Mouse (Mus musculus): ENCODE data around the gene Sco1. TPM values are rescaled to one million over a fixed set of nuclear protein-coding genes. Genes with fewer than 3 reads are reported as not detected.
A peak's percentile ranks its signal among the peaks of the same experiment; 100 is the strongest.
"Not testable (repeated sequence)": the region's sequence is repeated elsewhere in the genome, so short reads cannot be mapped to it uniquely, and the experiment has no call there.

Gene Sco1
- 20.3 and 22.5 TPM in 2 replicates for polyA plus RNA-seq (2016; fragmentation: Nextera tagmentation; extraction: Ambion mirVana)

DNA sequence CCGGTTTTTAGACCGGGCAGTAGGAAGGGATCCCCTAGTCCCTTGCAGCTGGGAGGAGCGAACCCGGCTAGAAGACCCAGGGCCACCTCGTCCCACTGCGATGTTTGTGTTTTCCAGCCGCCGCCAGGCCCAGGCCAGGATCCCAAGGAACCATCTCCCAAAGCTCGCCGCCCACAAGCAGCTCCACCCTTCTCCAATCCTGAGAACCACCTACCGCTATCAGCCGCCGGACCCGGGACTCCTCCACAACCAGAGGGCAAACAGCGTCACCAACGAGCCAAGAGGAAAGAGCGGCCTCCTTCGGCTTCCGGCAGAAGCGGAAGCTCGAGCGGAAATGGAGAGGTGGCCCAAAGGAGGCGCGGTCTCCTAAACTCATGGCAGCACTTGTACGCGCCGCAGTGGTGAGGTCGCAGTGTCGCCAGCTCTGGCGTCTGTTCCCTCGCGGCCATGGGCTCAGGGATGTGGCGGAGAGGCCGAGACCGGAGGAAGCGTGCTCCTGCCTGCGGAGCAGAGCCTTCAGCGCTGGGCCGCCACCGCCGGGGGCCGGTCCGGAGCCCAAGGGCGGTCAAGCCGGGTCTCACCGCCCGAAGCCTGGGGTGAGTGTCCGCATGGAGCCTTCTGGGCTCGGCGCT lies at the start of gene Sco1, which contains the start of gene Adprm:
Gene Sco1, plus strand, starts transcription at position 350 of the 632 bp plus-strand sequence.
Gene Adprm, minus strand, starts transcription at position 274 of the 632 bp plus-strand sequence.
- peaks cover 51% of the 10 kb centered on the region for H3K36me3 ChIP-seq
- peak; percentile 88 for DNase-seq (ENCODE audit: low spot score)
- under 1% methylated on average over 50 of the region's 50 CpGs for WGBS
- H3K4me1 ChIP-seq, result peaks cover 24% of the 10 kb centered on the region
- no peaks in the 10 kb centered on the region for H3K27me3 ChIP-seq (ENCODE audit: low read depth, poor library complexity, severe bottlenecking)
- peak within 1 kb of the TSS; percentile 97 for H3K4me3 ChIP-seq
- H3K27ac ChIP-seq (replicated peaks), result peak within 1 kb of the TSS; percentile 88
- no peaks in the 10 kb centered on the region for H3K9me3 ChIP-seq (replicated peaks)

DNA sequence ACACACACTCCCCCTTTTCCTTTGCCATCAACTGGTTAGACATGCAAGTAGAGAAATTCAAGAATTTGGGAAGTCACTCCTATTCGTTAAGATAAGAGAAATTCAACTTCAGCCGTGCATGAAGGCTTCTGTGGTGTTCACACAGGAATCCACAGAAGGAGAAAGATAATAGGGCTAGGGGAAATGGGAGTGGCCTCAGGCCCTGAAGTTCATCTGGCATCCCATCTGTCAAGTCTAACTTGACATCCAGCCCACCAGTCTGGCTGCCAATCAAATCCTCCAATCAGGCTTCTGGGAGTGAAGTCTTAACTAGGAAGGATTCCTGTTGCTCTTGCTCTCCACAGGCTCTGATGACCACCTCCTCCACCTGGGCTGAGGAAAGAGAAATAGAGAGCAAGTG lies 49.6 kb upstream of the Sco1 start:
- H3K27me3 ChIP-seq (ENCODE audit: low read depth, poor library complexity, severe bottlenecking), result peaks cover 40% of the 10 kb centered on the region
- no peaks in the 10 kb centered on the region for H3K9me3 ChIP-seq (replicated peaks)
- H3K36me3 ChIP-seq, result no peaks in the 10 kb centered on the region
- H3K4me3 ChIP-seq, result no peak overlapping the region
- no peak overlapping the region for H3K27ac ChIP-seq (replicated peaks)
- no peak for DNase-seq (ENCODE audit: low spot score)
- WGBS, result 72% methylated on average over 2 of the region's 2 CpGs
- peaks cover 31% of the 10 kb centered on the region for H3K4me1 ChIP-seq

DNA sequence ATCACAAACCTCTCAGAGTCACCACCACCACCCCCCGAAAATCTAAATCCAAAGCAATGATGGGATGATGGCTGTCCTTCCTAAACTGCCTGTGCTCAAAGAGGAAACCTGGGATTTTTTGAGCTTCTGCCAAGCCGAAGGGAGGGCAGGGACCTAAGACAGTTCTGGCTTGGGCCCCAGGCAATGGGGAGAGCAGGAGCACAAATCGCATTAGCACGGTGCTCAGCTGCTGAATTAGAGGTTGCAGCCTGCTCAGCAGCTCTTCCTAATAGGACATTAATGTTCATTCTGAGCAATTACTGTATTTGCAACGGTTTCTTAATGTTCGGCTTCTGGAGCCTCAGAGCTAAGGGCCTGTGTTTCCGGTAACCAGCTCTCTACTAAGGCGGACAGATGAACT lies 44.5 kb upstream of the Sco1 start:
- H3K4me1 ChIP-seq, result peaks cover 31% of the 10 kb centered on the region
- 83% methylated on average over 8 of the region's 8 CpGs for WGBS

DNA sequence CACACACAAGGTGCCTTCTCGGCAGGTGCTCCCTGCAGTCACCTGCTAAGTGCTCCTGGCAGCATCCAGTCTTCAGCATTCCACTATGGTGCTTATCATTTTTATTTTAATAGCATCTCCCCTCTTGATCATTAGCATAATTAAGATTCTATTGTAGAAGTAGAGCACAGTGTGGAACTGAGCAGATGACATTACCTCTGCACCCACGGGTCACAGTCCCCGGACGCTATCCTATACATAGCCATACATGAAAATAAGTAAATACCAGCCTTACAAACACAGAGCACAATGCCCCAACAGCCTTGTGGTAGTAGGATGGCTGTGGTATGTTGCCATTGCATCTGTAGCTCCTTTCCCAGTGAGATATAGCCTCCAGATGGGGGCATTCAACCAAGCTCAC lies 43.9 kb upstream of the Sco1 start:
- WGBS, result 93% methylated on average over 4 of the region's 4 CpGs
- peaks cover 20% of the 10 kb centered on the region; the same call in 1 of the 2 replicates for H3K27me3 ChIP-seq (ENCODE audit: low read depth, poor library complexity, severe bottlenecking)
- no peaks in the 10 kb centered on the region for H3K9me3 ChIP-seq (replicated peaks)
- DNase-seq (ENCODE audit: low spot score), result no peak
- peaks cover 27% of the 10 kb centered on the region for H3K4me1 ChIP-seq
- no peak overlapping the region for H3K27ac ChIP-seq (replicated peaks)
- H3K36me3 ChIP-seq, result no peaks in the 10 kb centered on the region
- no peak overlapping the region for H3K4me3 ChIP-seq

More for the DNA sequence above, 44.5 kb upstream of the Sco1 start:
- no peak overlapping the region for H3K27ac ChIP-seq (replicated peaks)
- DNase-seq (ENCODE audit: low spot score), result no peak
- H3K36me3 ChIP-seq, result no peaks in the 10 kb centered on the region
- no peak overlapping the region for H3K4me3 ChIP-seq
- no peaks in the 10 kb centered on the region for H3K9me3 ChIP-seq (replicated peaks)
- peaks cover 26% of the 10 kb centered on the region; the same call in 1 of the 2 replicates for H3K27me3 ChIP-seq (ENCODE audit: low read depth, poor library complexity, severe bottlenecking)

DNA sequence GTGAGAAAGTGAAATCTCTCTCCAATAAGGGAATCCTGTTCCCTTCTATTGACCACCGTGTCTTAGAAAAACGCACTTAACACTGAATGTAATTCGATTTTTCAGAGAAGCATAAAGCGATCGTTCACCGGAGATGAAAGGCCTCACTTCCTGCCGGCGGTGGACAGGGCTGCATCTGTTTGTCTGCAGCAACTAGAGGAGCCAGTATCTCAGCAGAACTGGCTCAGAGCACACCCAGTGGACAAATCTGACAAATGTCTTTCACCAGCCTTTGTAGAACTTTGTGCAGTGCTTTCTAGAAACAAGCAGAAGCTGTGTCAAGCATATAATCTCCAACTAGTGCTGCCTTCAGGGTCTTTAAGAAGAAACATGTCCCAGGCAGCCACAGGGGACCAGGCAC lies 42.0 kb upstream of the Sco1 start:
- peak; percentile 41 for DNase-seq (ENCODE audit: low spot score)
- Histone ChIP-seq H3K9me3 (replicated peaks) (no peaks in the 10 kb centered on the region), H3K27me3 (ENCODE audit: low read depth, poor library complexity, severe bottlenecking) (peaks cover 19% of the 10 kb centered on the region; the same call in 1 of the 2 replicates), H3K36me3 (no peaks in the 10 kb centered on the region), H3K4me3 (no peak overlapping the region), H3K4me1 (peaks cover 27% of the 10 kb centered on the region), H3K27ac (replicated peaks) (peak overlapping the region; percentile 60)
- WGBS, result 18% methylated on average over 8 of the region's 8 CpGs

DNA sequence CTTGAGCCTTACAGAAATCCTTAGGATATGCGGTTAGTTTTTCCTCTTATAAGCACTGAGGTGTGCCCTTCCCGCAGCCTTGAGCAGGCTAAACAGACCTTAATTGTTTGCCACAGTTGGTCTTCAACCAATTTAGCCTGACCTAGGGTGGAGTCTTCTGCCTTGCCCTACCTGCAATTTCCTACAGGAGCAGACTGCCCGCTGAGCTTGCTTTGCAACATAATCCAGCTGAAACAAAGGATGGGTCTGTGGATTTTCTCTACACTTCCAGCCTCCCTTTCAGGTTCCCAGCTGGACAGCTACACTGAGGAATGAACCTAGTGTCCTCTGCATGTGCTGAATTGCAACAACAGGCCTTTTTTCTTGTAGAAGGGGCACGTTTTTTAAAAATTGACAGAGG lies 40.8 kb upstream of the Sco1 start:
- no peaks in the 10 kb centered on the region for H3K36me3 ChIP-seq
- no peak for DNase-seq (ENCODE audit: low spot score)
- H3K27me3 ChIP-seq (ENCODE audit: low read depth, poor library complexity, severe bottlenecking), result peaks cover 24% of the 10 kb centered on the region; the same call in 1 of the 2 replicates
- peaks cover 27% of the 10 kb centered on the region for H3K4me1 ChIP-seq
- 11% methylated on average over 4 of the region's 4 CpGs for WGBS
- no peaks in the 10 kb centered on the region for H3K9me3 ChIP-seq (replicated peaks)
- no peak overlapping the region for H3K4me3 ChIP-seq
- H3K27ac ChIP-seq (replicated peaks), result no peak overlapping the region

DNA sequence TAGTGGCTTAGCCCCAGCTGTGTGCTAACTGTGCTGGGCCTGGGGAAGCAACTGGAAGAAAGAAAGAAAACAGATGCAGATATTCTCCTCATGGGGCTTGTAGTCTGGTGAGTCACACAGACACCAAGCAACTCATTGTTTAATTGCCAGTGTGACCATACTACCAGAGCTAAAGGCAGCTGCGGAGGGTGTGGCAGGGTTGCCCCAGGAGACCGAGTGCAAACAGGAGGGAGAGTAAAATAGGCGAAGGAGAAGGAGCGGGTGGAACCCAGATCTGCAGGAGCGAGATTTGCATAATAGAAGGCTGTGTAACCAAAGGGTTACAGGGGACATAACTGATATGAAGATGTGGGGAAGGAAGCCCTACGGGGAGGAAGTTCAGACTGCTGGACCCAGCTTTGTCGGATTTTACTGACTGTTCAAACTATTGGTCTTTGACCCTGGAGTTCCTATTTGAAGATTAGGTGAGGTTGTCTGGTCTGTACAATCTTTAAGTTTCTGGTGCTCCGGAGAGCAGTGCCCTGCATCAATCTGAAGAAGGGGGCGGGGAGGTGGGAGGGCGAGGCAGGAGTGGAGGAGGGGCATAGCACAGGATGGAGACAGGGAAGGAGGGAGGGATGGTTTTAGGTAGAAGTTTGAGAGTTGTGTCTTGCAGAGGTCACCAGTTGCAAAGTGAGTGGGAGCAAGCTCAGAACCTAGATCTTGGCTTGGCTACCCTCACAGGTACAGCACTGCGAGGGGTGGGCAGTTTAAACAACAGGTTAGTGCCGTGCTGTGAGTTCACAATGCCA lies 34.5 kb upstream of the Sco1 start:
- Histone ChIP-seq H3K4me1 (peaks cover 33% of the 10 kb centered on the region), H3K36me3 (no peaks in the 10 kb centered on the region), H3K27ac (replicated peaks) (peak overlapping the region; percentile 46), H3K9me3 (replicated peaks) (no peaks in the 10 kb centered on the region), H3K27me3 (ENCODE audit: low read depth, poor library complexity, severe bottlenecking) (peaks cover 54% of the 10 kb centered on the region), H3K4me3 (peak overlapping the region; percentile 34)
- DNase-seq (ENCODE audit: low spot score), result peak; percentile 40
- WGBS, result 4% methylated on average over 12 of the region's 12 CpGs

DNA sequence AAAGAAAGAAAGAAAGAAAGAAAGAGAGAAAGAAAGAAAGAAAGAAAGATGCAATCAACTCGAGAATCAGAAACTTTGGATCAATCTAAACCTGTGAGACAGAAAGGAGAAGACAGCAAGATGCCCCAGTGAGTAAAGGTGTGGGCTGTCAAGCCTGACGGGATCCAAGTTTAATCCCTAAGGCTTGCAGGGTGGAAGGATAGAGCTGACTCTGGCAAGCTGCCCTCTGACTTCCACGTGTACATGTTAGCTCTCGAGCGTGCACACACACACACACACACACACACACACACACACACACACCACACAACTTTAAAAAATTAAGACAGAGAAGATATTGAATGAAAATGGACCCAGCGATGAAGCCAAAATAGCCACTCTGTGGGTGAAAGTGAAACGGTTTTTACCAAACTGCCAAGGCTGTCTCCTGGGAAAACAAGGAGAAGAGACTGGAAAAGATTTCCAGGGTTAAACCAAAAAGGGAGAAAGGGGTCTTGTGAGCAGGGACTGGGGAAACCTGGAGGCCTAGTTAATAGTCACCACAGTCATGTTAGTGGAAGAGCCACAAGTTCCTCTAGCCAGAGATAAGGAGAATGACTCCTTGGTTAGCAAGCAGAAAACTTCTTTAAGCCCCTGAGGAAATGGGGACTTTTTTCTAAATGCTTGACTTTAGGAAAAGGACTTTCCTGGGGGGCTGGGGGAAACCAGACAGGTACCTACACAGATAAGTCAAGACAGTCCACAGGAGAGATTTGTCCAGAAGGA lies 32.6 kb upstream of the Sco1 start:
- H3K27me3 ChIP-seq (ENCODE audit: low read depth, poor library complexity, severe bottlenecking), result peaks cover 58% of the 10 kb centered on the region
- no peak for DNase-seq (ENCODE audit: low spot score)
- WGBS, result 68% methylated on average over 7 of the region's 7 CpGs
- H3K4me3 ChIP-seq, result no peak overlapping the region
- H3K9me3 ChIP-seq (replicated peaks), result no peaks in the 10 kb centered on the region
- no peaks in the 10 kb centered on the region for H3K36me3 ChIP-seq
- H3K27ac ChIP-seq (replicated peaks), result no peak overlapping the region
- H3K4me1 ChIP-seq, result peaks cover 46% of the 10 kb centered on the region

DNA sequence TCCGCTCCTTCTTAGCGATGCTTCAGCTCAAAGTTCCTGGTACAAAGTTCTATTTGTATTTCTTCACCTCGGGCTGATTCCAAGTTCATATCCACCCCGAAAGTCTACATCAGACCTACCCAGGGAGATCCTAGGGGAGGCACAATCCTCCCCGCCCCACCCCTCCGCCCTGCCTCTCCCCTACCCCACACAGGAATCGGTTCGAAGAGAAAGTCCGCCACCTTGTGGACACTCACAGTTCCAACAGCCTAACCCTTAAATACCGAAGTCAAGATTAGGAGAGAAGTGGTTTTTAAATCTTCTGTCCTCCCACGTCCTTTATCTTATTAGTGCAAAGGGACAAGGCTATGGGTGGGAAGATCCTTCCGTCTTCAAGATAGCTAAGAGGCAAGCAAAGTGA lies 31.5 kb upstream of the Sco1 start:
- Histone ChIP-seq H3K4me1 (peaks cover 55% of the 10 kb centered on the region), H3K9me3 (replicated peaks) (no peaks in the 10 kb centered on the region), H3K27me3 (ENCODE audit: low read depth, poor library complexity, severe bottlenecking) (peaks cover 50% of the 10 kb centered on the region), H3K27ac (replicated peaks) (no peak overlapping the region), H3K36me3 (no peaks in the 10 kb centered on the region), H3K4me3 (peak overlapping the region; percentile 29)
- 6% methylated on average over 12 of the region's 12 CpGs for WGBS
- DNase-seq (ENCODE audit: low spot score), result peak; percentile 73

DNA sequence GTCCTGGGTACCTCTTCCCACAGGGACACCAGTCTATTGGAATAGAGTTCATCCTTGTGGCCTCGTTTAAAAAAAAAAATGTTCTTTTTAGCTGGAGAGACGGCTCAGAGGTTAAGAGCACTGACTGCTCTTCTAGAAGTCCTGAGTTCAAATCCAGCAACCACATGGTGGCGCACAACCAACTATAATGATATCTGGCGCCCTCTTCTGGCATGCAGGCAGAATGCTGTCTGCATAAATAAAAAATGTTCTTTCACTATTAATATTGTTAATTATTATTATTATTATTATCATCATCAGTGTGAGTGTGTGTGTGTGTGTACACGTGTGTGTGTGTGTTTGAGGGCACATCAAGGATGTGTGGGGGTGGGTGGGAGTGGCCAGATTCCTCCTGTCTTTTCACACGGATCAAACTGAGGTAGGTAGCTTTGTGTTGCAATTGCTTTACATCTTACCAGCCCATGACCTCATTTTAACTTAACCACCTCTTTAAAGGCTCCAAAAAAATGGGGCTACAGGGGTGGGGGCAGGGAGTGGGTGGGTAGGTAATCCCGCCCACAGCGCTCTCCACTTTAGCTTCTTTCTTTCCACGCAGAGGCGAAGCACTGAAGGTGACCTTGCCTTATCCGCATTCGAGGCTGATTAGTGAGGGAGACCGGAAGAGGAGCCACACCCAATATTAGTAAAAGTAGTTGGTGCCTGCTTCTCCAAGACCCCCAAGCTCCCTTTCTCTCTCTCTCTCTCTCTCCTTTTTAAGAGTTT lies 29.9 kb upstream of the Sco1 start:
- Histone ChIP-seq H3K4me3 (no peak overlapping the region), H3K4me1 (peaks cover 48% of the 10 kb centered on the region), H3K27ac (replicated peaks) (no peak overlapping the region), H3K36me3 (no peaks in the 10 kb centered on the region), H3K9me3 (replicated peaks) (no peaks in the 10 kb centered on the region), H3K27me3 (ENCODE audit: low read depth, poor library complexity, severe bottlenecking) (peaks cover 45% of the 10 kb centered on the region)
- 90% methylated on average over 13 of the region's 13 CpGs for WGBS
- no peak for DNase-seq (ENCODE audit: low spot score)

DNA sequence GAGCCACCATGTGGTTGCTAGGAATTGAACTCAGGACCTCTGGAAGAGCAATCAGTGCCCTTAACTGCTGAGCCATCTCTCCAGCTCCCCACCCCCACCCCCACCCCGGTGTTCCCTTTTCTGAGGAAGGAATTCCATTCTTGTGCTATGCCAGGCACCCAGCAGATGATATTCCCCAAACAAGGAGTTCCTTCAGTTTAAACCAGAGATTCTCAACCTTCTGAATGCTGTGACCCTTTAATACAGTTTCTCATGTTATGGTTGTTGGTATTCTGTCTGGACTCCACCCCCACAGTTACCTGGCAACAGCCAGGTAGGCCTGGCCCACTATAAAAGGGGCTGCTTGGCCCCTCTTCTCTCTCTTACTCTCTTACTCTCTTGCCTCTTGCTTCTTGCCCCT lies 29.3 kb upstream of the Sco1 start:
- not testable (repeated sequence) for H3K36me3 ChIP-seq; H3K27ac ChIP-seq (replicated peaks); H3K4me3 ChIP-seq; H3K9me3 ChIP-seq (replicated peaks); DNase-seq (ENCODE audit: low spot score)
- WGBS, result 38% methylated on average over 1 of the region's 1 CpGs
- Histone ChIP-seq H3K27me3 (ENCODE audit: low read depth, poor library complexity, severe bottlenecking) (peaks cover 44% of the 10 kb centered on the region), H3K4me1 (peaks cover 41% of the 10 kb centered on the region)

DNA sequence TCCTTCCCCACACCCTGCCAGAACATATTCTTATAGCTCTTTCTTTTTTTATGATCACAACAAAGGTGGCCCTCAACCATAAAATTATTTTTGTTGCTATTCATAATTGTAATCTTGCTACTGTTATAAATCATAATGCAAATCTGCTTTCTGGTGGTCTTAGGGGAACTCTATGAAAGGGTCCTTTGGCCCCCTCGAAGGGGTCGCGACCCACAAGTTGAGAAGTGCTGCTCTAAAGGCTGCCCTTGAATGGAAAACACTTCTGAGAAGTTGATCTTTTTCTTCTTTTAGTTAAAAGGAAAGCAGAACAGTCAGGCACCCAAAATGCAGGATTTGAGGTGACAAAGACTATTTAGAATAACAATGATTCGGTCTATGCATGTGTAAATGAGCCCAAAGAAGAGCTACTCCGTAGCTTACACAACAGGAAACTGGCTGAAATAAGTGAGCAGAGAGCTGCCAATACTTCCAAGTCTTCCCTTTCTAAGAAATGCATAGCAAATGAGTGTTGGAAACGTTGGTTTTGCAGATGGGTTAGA lies 28.6 kb upstream of the Sco1 start:
- DNase-seq (ENCODE audit: low spot score), result no peak
- H3K27me3 ChIP-seq (ENCODE audit: low read depth, poor library complexity, severe bottlenecking), result peaks cover 37% of the 10 kb centered on the region
- H3K4me1 ChIP-seq, result peaks cover 35% of the 10 kb centered on the region
- H3K27ac ChIP-seq (replicated peaks), result no peak overlapping the region
- no peaks in the 10 kb centered on the region for H3K9me3 ChIP-seq (replicated peaks)
- WGBS, result 22% methylated on average over 6 of the region's 6 CpGs
- no peaks in the 10 kb centered on the region for H3K36me3 ChIP-seq
- no peak overlapping the region for H3K4me3 ChIP-seq
